Mouse (Mus musculus) E14TG2a.4 (cell line): Measurements from ENCODE around the gene Wnt3a.
A peak's percentile ranks its signal among the peaks of the same experiment; 100 is the strongest.

Experiments used
- CTCF ChIP-seq: conservative IDR thresholded peaks from 2 replicates; pipeline ENCODE4 v1.5.1; 2014; ENCODE audit warnings: low read length
- POU5F1 ChIP-seq: IDR thresholded peaks from 2 replicates; pipeline ENCODE4 v1.6.1; 2014; ENCODE audit warnings: low read length, borderline replicate concordance

GRCm38 (mm10) chr11:59209003-59209441 is 81.5 kb downstream of the Wnt3a start:
- TF ChIP-seq CTCF, result peak; percentile 21; the same call in 1 of the 2 replicates
- TF ChIP-seq POU5F1, result no peak
